Mouse (Mus musculus): Measurements from ENCODE around the gene Mvp.

Gene Mvp

DNA sequence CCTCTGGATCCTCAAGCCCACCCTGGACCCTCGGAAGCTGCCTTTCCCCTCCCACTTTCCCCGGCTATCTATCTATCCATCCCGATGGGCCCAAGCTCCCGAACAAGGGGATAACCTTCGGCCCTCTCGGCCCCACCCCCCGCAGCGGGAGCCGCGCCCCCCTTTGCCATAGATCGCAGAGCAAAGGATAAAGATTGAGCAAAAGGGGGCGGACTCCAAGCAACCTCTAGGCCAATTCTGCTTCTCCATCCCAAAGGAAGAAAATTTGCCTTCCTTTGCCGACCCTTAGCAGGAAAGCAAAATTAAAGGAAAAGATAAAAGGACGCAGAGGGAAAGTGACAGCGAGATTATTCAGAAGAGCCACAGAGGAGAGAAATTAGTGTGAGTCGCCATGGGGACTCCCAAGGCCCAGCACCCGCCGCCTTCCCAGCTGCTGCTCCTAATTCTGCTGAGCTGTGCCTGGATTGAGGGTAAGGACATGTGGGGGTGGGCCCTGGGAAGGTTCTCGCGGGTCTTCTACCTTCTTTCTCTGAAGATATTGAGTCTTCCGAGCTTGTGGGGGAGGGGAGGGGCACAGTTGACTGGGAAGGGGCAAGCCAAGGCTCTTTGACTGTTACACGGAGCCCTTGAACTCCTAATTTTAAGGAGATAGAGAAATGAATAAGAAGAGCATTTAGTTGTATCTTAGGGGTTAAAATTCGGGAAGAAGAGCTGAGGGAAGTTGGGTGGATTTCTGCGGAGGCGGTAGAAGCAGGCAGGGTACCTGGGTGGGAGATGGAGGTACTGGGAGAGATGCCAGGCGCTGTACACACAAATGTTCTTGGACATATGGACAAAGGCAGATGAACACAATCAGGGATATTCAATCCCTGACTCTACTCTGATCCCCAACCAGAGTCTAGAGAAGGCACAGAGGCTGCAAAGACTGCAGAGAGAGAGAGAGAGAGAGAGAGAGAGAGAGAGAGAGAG is 63.5 kb downstream of the Mvp start:
- DNase-seq (ENCODE audit: low read depth, low spot score), result no peak

DNA sequence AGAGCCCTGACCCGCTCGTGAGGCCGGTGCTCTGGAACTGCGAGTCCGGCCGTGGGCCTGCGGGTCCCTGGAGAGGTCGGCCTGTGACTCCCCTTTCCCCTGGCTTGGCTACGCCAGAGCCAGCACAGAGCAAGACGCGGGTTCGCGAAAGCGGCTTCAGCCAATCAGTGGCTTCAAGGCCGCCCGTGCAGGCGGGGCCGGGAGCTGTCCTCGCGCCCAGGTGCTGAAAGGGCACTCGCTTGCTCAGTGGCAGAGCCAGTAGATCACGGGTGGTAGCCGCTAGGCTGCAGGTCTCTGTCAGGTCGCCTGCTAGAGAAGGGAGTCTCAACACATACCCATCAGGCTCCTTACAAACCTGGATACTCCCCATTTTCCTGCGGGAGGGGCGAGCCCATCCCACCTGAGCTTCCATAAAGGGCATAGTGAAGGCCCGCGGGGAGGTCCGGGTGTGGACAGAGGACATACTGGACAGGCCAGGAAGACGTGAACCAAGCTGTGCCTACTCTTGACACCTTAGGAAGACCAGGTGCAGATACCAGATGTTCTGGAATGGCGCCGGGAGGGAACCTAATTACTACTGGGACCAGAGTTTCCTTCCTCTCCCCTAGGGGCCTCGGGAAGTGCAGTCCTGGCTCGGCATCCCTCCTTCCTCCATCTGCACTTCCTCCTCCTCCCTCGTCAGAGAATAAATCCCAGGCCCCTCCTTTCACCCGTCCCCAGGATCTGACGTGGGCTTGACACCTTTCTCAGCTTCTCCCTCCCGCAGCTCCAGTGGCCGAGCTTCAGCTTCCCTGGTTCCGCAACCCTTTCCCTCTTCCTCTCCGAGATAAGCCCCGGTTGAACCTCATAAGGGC is 64.4 kb downstream of the Mvp start, which contains the start of gene Sez6l2:
Gene Sez6l2, plus strand, starts transcription at position 771 of the 854 bp plus-strand sequence.
- peak; percentile 67 for DNase-seq (ENCODE audit: low read depth, low spot score)

- no peak for DNase-seq (ENCODE audit: low read depth, low spot score)
These were observed 65.0 kb downstream of the Mvp start, which contains the start of gene Asphd1 for GRCm38 (mm10) chr7:126949403-126949792. Asphd1 (minus strand) TSS chr7:126949582.

- no peak for DNase-seq (ENCODE audit: low read depth, low spot score)
These were observed 65.8 kb downstream of the Mvp start for GRCm38 (mm10) chr7:126948626-126949025.

DNA sequence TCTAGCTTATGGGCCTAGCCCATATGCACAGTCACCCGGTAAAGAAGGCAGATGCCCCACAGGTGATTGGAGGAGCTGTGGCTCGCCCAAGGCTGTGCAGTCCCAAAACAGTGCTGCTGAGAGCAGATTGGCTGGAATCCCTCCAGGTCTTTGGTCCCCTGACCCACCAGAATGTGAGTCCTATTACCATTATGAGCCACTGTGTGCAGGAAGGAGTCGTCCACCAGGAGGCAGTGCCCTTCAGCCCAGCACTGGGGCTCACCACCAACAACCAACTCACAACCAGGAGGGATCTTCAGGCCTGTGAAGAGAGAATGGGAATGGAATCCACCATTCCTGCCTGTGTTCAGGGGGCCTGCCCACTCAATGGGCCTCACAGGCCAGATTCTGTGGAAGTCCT is 67.9 kb downstream of the Mvp start:
- DNase-seq (ENCODE audit: low read depth, low spot score), result peak; percentile 28

GRCm38 (mm10) chr7:126941801-126942200 is 72.6 kb downstream of the Mvp start:
- no peak for DNase-seq (ENCODE audit: low read depth, low spot score)

- DNase-seq (ENCODE audit: low read depth, low spot score), result no peak
These were observed 73.2 kb downstream of the Mvp start for GRCm38 (mm10) chr7:126941171-126941570.
